ENCODE assay signal across 8 mouse cellular contexts in genomic region chr2:144330960-144331371, GRCm38 (mm10). TPM values are rescaled to one million over a fixed set of nuclear protein-coding genes. Genes with fewer than 3 reads are reported as not detected.
DNase-seq lines count a peak whose midpoint lies in the region; ATAC-seq and TF ChIP-seq lines count a peak whose summit lies in the region.

No protein-coding gene starts in this region.

- H3K4me1 ChIP-seq in spleen, adult 2 months (ENCODE audit: control insufficient read depth, insufficient read depth, insufficient read length) = peaks cover 10% of the 10 kb centered on the region
- peaks cover 37% of the 10 kb centered on the region for H3K4me1 ChIP-seq in megakaryocyte, embryonic 14.5 days
- peaks cover 4% of the 10 kb centered on the region; the same call in 1 of the 2 replicates for H3K4me1 ChIP-seq in stomach, postnatal 0 days (replicated peaks; ENCODE audit: control insufficient read depth, insufficient read depth)

- H3K9me3 ChIP-seq in megakaryocyte, embryonic 14.5 days = peaks cover 3% of the 10 kb centered on the region; the same call in 1 of the 2 replicates
- H3K9me3 ChIP-seq in stomach, postnatal 0 days (ENCODE audit: control insufficient read depth, low read length) = no peaks in the 10 kb centered on the region

- no peak for TF ChIP-seq EP300 in stomach, postnatal 0 days (optimal IDR thresholded peaks at IDR 0.05)

- DNase-seq in CD4-positive, CD25-positive, alpha-beta regulatory T cell, adult 2 months (ENCODE audit: low read depth, low spot score) = peak; percentile 16
- DNase-seq in spleen, adult 2 months (ENCODE audit: low read depth in 1 of 2, low spot score in 2 of 2) = peak in 1 of 2 experiments; percentile 6
- DNase-seq in spleen, postnatal 14 days (ENCODE audit: low spot score in 2 of 2) = no peak
- DNase-seq in heart, postnatal 14 days = peak; percentile 18 to 32
- peak; percentile 50 to 56 for DNase-seq in kidney, postnatal 4 days
- DNase-seq in stomach, postnatal 0 days (ENCODE audit: low spot score) = peak; percentile 82

- H3K27me3 ChIP-seq in spleen, adult 2 months (ENCODE audit: control insufficient read depth, insufficient read depth, low read length) = peaks cover 35% of the 10 kb centered on the region
- peaks cover 87% of the 10 kb centered on the region for H3K27me3 ChIP-seq in megakaryocyte, embryonic 14.5 days (replicated peaks)
- no peaks in the 10 kb centered on the region for H3K27me3 ChIP-seq in stomach, postnatal 0 days (ENCODE audit: control insufficient read depth, insufficient read depth, low read length)

- TF ChIP-seq POLR2A in spleen, adult 2 months (IDR thresholded peaks at IDR 0.05; ENCODE audit: low read depth, low read length) = no peak

- no peak overlapping the region for H3K27ac ChIP-seq in spleen, adult 2 months (ENCODE audit: insufficient read depth, low read length)
- peak overlapping the region; percentile 76 for H3K27ac ChIP-seq in stomach, postnatal 0 days (replicated peaks)

- H3K9ac ChIP-seq in stomach, postnatal 0 days (ENCODE audit: low read length) = peak overlapping the region; percentile 63

- ATAC-seq in CD4-positive, CD25-positive, alpha-beta regulatory T cell, adult 4 months = no peak
- peak; percentile 63 for ATAC-seq in stomach, postnatal 0 days (ENCODE audit: low FRiP score, low TSS enrichment)

- no peak for TF ChIP-seq CTCF in spleen, adult 2 months (IDR thresholded peaks at IDR 0.05; ENCODE audit: extremely low read depth, insufficient read depth, insufficient read length, insufficient replicate concordance)
- TF ChIP-seq CTCF in stomach, postnatal 0 days (IDR thresholded peaks at IDR 0.05; ENCODE audit: low read depth) = no peak

- under 1% methylated on average over 50 of the region's 50 CpGs for WGBS in spleen, adult 2 months
- WGBS in stomach, postnatal 0 days = under 1% methylated on average over 32 of the region's 50 CpGs

- H3K36me3 ChIP-seq in spleen, adult 2 months (ENCODE audit: control insufficient read depth, insufficient read depth, low read length) = no peaks in the 10 kb centered on the region
- no peaks in the 10 kb centered on the region for H3K36me3 ChIP-seq in megakaryocyte, embryonic 14.5 days (replicated peaks; ENCODE audit: low read length)
- no peaks in the 10 kb centered on the region for H3K36me3 ChIP-seq in stomach, postnatal 0 days (ENCODE audit: control insufficient read depth, insufficient read depth, low read length)

- peak overlapping the region; percentile 98 for H3K4me2 ChIP-seq in stomach, postnatal 0 days (replicated peaks; ENCODE audit: low read depth)

- peak overlapping the region; percentile 45; the same call in 1 of the 2 replicates for H3K4me3 ChIP-seq in spleen, adult 2 months (ENCODE audit: extremely low read depth, insufficient read depth, insufficient read length)
- peak overlapping the region; percentile 90 for H3K4me3 ChIP-seq in megakaryocyte, embryonic 14.5 days (replicated peaks)
- H3K4me3 ChIP-seq in stomach, postnatal 0 days (ENCODE audit: low read depth, low read length) = peak overlapping the region; percentile 59

- intact Hi-C loops in heart, postnatal 14 days (cut with DNase I) = no loop called here

RNA-seq across cellular contexts. Expression of gene Ovol2, which starts 1.0 kb away (rescaled TPM):
- polyA plus RNA-seq in CD4-positive, CD25-positive, alpha-beta regulatory T cell, adult 4 months (2017; shearing (Covaris generic)) = not detected
- 0.44 TPM in 1 of 2 replicates, not detected in the other for polyA plus RNA-seq in spleen, adult 2 months (2012; rRNA removed)
- total RNA-seq in heart, postnatal 14 days (2021) = not detected
- polyA plus RNA-seq in megakaryocyte, embryonic 14.5 days (2012; ENCODE audit: insufficient read depth, low replicate concordance) = not detected in 2 replicates
- polyA plus RNA-seq in stomach, postnatal 0 days (2015; fragmentation: Nextera tagmentation; extraction: Ambion mirVana) = 9.8 and 11.9 TPM in 2 replicates

RNA-seq across cellular contexts. Expression of gene Kat14, which starts 37.8 kb away (rescaled TPM):
- 10 to 100 TPM; 16.5 to 16.7 TPM for polyA plus RNA-seq in CD4-positive, CD25-positive, alpha-beta regulatory T cell, adult 4 months (2017; shearing (Covaris generic))
- polyA plus RNA-seq in spleen, adult 2 months (2012; rRNA removed) = 19.0 and 20.3 TPM in 2 replicates
- 10 to 100 TPM; 23.7 to 25.0 TPM for total RNA-seq in heart, postnatal 14 days (2021)
- polyA plus RNA-seq in megakaryocyte, embryonic 14.5 days (2012; ENCODE audit: insufficient read depth, low replicate concordance) = 2.8 and 5.0 TPM in 2 replicates
- 20.9 and 21.4 TPM in 2 replicates for polyA plus RNA-seq in stomach, postnatal 0 days (2015; fragmentation: Nextera tagmentation; extraction: Ambion mirVana)

RNA-seq across cellular contexts. Expression of gene Pet117, which starts 37.8 kb away (rescaled TPM):
- 1 to 10 TPM in 1 of 2 experiments, not detected in 1; 1.8 TPM for polyA plus RNA-seq in CD4-positive, CD25-positive, alpha-beta regulatory T cell, adult 4 months (2017; shearing (Covaris generic))
- polyA plus RNA-seq in spleen, adult 2 months (2012; rRNA removed) = not detected in 2 replicates
- total RNA-seq in heart, postnatal 14 days (2021) = 1 to 10 TPM; 6.1 to 9.5 TPM
- polyA plus RNA-seq in megakaryocyte, embryonic 14.5 days (2012; ENCODE audit: insufficient read depth, low replicate concordance) = not detected in 2 replicates
- 2.4 and 2.5 TPM in 2 replicates for polyA plus RNA-seq in stomach, postnatal 0 days (2015; fragmentation: Nextera tagmentation; extraction: Ambion mirVana)

Comparison
In these comparisons a context has a peak if more than half of its experiments do, and no peak if none do; other contexts are left out.
1. DNase-seq: peak in CD4-positive, CD25-positive, alpha-beta regulatory T cell, adult 2 months (single experiment), heart, postnatal 14 days (2 of 2), kidney, postnatal 4 days (2 of 2) and stomach, postnatal 0 days (single experiment); none in spleen, postnatal 14 days (0 of 2).
2. Peak in every context shown above with its lines, with median percentiles within 50 percentile points of each other: H3K4me3 ChIP-seq.